Mouse (Mus musculus) large intestine, adult 2 months (tissue): ENCODE data around the gene Emp3. TPM values are rescaled to one million over a fixed set of nuclear protein-coding genes. Genes with fewer than 3 reads are reported as not detected.
A peak's percentile ranks its signal among the peaks of the same experiment; 100 is the strongest.
"Not testable (repeated sequence)": the region's sequence is repeated elsewhere in the genome, so short reads cannot be mapped to it uniquely, and the experiment has no call there.

ENCODE experiments used
- DNase-seq: peaks from one replicate; pipeline ENCODE4 v3.0.0-alpha.2; 2012; ENCODE audit warnings: low read depth, low spot score
- WGBS: fragments of 180-500 bp; shearing (Covaris S2); methylation state at CpG from one replicate; pipeline ENCODE4 v1.1.7; 2018; 5-methylcytosine and 5-hydroxymethylcytosine counted together
- polyA plus RNA-seq: library from polyadenylated mRNA; depleted of rRNA; stranded (reverse); fragments of >200 nt; gene quantifications from 2 replicates; pipeline ENCODE4 v1.2.3, GENCODE M21; 2012; rRNA removed

Gene Emp3
- 66.0 and 74.3 TPM in 2 replicates for polyA plus RNA-seq

DNA sequence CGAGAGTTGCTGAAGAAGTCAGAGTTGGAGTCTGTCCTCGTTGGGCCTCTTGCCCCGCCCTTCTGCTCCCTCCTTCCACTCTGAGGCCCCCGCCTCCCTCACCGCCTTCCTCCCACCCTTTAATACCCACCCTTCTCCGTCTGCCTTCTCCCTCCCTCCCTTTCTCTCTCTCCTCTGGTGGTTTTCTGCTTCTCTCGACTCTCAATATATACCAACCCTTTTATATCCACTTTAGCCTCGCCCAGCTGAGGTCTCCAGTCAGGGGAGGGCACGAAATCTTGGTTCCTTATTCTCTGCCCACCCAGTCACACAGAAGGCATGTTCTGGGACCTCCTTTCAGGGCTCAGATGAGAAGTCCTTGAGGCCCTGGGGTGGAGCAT, at the start of gene Emp3:
Emp3 (minus strand) TSS at position 163 of the 380 bp plus-strand sequence.
- WGBS, result 14% methylated on average over 9 of the region's 9 CpGs
- DNase-seq, result no peak

DNA sequence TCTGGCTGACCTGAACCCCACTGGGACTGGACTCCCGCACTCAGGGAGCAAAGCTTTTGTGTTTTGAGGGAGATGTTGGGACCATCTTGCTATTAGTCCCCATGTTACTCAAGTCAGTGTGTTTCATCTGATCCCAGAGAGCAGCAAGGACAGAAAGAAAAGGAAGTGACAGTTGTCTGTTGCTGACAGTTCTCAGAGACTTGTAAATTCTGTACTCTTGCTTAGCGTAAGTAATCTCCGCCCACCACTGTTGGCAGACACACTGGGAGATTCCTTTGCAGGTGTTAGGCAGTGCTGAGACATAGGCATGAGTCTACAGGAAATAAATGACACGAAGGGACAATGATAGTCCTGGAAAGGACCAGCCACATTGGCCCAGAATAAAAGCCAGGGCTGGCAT, 35.4 kb upstream of the Emp3 start:
- 27% methylated on average over 4 of the region's 4 CpGs for WGBS
- DNase-seq, result no peak

DNA sequence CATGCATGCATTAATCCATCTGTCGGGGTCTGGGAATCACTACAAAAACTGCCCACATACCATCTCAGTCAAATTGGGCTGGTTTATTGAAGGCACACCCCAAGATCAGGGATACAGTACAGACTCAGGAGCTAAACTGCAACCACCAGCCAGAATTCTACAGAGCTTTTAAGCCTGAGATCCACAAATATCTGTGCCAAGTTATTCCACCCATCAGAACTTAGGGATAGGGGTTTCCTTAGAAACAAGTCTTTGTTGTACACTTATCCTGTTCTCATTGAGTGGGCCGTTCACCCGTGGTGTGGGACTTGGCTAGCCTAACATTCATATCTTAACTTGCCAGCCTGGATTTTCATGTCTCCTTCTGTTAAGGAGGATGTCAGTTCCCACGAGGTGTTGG, 27.9 kb upstream of the Emp3 start:
- WGBS, result 78% methylated on average over 4 of the region's 4 CpGs
- no peak for DNase-seq

DNA sequence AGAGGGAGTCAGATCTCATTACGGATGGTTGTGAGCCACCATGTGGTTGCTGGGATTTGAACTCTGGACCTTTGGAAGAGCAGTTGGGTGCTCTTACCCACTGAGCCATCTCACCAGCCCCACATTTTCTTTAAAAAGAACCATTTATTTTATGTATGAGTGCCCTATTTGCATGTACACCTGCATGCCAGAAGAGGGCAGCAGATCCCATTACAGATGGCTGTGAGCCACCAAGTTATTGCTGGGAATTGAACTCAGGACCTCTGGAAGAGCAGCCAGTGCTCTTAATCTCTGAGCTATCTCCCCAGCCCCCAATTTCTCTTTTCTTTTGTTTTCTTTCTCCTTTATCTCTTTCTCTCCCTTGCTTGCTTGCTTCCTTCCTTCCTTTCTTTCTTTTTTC, 22.1 kb upstream of the Emp3 start:
- not testable (repeated sequence) for DNase-seq
- 42% methylated on average over 1 of the region's 1 CpGs for WGBS

DNA sequence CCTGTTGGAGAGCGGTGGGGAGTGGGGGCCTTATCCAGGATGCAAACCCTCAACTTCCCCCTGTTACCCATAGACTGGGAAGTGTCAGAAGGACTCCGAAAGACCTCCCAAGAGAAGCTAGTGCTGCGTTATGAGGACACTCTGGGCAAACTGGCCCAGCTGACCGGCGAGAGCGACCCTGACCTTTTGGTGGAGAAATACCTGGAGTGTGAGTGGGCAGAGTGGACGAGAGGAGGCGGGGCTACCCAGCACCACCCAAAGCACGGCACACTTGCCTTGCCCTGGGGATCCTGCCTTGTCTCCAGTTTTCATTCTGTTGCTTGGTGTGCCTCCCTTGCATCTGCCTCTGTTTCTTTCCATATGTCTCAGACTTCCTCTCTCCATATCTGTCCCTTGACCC, 20.8 kb upstream of the Emp3 start:
- WGBS, result 85% methylated on average over 9 of the region's 9 CpGs
- DNase-seq, result no peak

DNA sequence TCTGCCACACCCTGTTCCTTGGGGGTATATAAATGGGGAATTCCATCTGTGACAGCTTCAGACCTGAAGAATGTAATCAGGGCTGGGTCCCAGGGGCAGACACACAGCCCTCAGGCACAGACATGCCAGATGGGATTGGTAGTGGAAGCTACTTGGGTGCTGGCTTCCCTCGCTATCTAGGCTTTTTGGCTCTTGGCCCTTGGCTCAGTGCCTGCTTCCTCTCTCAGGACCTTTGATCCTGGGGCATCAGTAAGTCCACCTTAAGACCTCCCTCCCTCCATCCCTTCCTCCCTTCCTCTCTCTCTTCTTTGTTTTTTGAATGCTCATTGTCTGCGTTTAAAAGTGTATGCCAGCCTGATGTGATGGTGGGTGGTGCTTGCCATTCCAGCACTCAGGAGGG, 18.6 kb upstream of the Emp3 start:
- 16% methylated on average over 2 of the region's 2 CpGs for WGBS
- DNase-seq, result no peak

DNA sequence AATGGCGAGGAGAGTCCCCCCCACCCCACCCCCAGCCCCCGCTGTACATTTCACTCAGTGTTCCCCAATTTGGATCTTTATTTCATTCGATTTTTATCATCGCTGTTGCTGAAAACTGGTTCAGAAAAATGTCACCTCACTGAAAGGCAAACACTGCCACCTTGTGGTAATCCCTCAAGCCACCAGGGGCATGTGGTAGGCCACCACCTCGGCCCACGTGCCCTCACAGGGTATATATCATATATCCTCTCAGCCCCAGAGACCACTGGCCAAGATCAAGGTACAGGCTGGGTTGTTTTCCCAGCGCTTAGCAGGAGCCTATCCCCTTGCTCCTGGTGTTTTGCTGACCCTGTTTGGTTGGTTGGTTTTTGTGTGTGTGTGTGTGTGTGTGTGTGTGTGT, 13.9 kb upstream of the Emp3 start:
- WGBS, result 14% methylated on average over 7 of the region's 7 CpGs
- DNase-seq, result no peak

DNA sequence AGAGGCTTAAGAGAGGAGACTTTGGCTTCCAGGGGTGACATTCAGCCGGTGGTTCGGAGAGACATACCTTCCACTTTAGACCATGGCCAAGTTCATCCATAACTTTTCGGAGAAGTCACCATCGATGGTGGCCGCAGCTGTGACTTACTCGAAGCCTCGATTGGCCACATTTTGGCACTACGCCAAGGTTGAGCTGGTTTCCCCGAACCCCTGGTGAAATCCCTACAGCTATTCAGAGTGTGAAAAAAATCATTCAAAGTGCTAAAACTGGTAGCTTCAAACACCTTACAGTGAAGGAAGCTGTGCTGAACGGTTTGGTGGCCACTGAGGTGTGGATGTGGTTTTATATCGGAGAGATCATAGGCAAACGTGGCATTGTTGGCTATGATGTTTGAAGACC, 12.6 kb upstream of the Emp3 start:
- not testable (repeated sequence) for DNase-seq
- 80% methylated on average over 12 of the region's 12 CpGs for whole genome bisulfite sequencing

DNA sequence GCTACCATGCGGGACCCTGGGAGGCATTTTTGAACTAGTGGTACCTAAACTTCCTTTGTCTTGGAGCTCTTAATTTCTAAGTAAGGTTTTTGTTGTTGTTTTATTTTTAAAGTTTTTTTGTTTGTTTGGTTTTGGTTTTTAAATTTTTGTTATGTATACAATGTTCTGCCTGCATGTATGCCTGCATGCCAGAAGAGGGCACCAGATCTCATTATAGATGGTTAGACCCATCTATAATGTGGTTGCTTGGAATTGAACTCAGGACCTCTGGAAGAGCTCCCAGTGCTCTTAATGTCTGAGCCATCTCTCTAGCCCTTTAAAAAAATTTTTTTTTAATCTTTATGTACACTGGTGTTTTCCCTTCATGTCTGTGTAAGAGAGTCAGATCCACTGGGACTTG, 8.5 kb upstream of the Emp3 start:
- 95% methylated on average over 1 of the region's 1 CpGs for WGBS
- no peak for DNase-seq

DNA sequence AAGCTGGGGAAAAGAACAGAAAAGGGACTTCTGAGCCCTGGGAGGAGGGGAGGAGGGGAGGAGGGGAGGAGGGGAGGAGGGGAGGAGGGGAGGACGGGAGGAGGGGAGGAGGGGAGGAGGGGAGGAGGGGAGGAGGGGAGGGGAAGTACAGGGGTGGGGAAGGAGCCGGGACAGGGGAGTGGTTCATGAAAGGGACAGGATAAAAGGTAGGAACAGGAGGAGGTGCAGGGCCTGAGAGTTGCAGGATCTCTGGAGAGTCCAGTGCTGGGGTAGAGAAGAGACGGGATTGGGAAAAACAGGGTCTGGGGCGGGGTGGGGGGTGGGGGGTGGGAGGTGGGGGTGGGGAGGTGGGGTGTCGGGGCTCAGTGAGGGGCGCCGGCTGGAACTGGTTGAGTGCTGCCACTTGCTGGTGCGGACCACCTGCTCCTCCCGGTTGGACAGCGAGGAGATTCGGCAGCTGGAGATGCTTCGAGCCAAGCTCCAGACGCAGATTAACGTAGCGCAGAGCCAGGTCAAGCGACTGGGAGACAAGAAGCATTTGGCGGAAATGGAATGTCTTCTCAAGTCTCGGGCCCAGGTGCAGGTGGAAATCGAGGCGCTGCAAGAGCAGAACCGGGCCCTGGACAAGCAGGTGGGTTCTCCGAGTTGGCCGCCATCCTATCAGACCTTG, 7.6 kb upstream of the Emp3 start:
- WGBS, result 67% methylated on average over 20 of the region's 23 CpGs
- no peak for DNase-seq

DNA sequence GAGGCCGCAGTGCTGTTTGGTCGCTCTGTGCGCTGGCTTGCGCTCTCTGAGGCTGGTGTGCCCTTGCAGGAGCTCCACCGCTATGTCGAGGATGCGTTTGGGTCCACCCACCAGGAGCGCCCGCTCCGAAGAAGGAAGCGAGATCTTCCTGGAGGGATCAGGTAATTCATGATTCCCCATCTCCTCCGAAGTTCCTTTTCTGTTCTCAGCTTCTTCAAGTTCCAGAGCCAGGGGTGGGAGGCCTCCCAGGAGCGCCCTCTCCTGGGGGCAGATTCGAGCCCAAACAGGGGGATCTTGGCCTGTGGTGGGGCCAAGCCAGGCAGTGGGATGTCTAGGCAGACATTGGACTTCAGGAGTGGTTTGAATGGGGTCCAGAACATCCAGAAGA, 3.2 kb upstream of the Emp3 start:
- 21% methylated on average over 14 of the region's 14 CpGs for WGBS
- DNase-seq, result no peak

DNA sequence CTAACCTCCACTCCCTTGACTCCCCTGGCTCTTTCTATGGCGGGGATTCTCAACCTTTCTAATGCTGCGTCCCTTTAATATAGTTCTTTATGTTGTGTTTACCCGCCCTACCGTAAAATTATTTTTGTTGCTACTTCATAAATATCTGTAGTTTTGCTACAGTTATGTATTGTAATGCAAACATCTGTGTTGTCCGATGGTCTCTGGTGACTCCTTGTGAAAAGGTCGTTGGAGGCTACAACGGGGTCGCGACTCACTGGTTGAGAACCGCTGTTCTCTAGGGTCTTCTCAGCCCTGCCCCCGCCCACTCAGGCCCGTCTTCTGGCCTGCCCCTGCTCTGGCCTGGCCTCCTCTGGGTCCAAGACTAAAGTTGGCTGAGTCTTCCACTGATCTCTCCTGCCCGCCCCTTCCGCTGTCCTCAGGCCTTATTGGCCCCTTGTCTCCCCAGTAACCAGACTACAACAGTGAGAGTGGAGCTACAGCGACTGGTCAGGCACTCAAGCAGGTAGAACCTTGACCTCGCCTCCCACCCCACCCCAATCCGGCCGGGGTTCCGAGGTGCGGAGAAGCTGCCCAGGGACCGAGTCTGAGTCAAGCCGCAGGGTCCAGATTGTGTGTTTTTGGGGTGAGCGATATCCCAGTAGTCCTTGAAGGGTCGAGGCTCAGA, 2.7 kb upstream of the Emp3 start, which contains the start of gene Ccdc114:
Ccdc114 (plus strand) TSS at position 311 of the 667 bp plus-strand sequence.
- peak; percentile 90 for DNase-seq
- whole genome bisulfite sequencing, result 6% methylated on average over 24 of the region's 24 CpGs

DNA sequence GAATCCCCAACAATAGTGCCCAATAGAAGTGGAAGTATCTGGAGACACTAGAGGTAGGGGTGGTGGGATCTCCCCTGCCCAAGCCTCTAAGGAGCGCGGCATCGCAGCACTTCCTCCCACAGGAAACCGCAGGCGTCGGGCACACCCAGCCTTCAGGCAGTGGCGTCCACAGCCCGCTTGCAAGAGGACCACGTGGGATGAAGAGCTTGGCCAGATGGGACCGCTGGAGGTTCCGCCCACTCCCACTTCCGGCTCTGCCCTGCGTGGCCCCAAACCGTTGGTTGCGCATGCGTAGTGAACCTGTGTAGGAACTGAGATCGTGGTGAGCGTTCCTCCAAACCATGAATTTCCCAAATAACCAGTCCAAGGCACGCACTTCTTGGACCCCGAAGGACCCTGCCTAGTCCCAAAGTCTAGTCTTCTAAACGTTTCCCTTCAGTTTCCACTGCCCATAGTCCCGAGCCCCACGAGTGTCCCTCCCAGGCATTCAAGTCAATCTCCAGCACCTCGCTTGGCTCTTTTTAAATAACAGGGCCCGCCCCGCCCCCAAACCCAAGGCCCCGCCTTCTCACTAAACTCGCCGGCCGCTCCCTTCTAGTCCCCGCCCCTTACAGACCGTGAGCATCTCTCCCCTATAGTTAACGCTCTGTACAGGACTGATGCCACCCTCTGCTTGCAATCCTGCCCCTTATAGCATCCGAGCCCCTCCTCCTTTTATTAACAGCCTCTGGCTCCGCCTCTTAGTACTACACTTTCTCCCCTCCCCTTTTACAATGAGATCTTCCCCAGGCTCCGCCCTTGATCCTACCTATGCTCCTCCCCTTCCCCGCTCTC, 1.9 kb upstream of the Emp3 start:
- DNase-seq, result peak; percentile 94
- WGBS, result under 1% methylated on average over 37 of the region's 37 CpGs

DNA sequence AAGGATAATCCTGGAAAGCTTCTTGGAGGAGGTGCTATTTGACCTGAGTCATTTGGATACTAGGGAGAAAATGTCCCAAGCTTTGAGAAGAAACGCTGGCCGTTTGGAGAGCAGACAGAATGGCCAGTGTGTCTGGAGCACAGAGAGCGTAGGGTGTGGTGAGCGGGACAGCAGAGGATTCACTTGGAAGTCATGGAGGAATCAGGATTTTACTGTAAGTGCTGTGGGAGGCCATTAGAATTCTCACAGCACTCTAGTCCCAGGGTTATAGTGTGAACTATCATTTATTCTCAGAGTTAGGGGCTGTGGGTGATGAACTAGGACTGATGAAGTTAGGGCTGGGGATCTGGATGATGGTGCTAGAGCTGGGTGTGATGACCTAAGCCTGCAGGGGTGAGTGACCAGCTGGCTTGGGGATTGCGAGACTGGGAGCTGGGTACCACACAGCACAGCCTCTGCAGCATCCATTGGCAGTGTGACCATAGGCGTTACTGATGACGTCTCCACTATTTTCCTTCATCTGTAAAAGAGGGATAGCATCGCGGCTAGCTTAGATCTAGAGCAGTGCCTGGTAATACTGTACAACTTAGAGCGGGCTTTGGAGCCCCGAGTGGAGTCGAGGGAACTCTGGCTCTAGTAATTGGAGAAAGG, 871 bp upstream of the Emp3 start:
- no peak for DNase-seq
- 71% methylated on average over 12 of the region's 12 CpGs for WGBS

DNA sequence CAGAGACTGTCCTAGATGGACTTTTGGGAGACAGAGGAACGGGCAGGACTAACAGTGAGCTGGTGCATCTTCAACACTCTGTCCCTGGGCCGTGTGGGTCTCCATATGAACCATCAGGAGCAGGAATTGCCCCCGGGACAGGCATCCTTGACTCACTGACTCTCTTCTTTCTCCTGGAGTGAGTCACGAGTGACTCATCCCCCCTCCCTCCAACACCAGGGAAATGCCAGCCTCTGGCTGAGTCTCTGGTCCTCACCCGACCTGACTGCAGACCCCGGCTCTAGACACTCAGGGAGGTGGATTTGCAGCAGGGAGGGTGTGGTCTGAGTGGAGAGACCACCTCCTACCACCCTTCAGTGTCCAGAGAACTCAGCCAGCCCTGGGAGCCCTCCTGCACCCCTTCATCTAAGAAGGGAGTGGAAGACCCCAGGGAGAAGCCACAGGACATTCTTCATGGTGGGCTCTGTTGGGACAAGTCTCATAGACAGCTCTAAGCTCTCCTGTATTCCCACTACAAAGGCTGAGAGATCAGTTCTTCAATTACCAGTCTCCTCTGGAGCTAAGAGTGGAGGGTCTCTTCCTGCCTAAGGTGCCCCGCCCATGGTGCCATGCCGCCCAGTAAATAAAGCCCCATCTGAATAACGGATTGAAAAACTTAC, 492 bp downstream of the Emp3 start:
- no peak for DNase-seq
- 29% methylated on average over 9 of the region's 9 CpGs for WGBS

DNA sequence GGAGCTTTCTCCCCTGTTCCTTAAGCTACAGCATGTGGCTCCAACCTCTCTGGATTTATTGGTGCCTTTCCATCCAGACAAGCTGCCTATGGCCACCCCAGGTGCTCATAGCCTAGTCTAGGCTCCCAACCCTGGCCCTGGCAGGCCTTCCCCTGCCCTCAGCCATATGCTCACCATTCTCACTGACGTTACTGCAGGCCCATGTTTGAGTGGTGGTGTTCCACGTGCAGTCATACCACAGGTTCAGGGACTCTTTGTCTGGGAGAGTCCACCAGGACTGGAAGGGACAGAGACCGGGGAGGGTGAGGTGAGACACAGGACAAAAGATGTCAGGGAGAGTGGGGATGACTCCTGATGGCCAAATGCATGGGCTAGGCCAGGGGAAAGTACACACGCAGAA, 1.4 kb downstream of the Emp3 start:
- DNase-seq, result no peak
- WGBS, result 60% methylated on average over 4 of the region's 4 CpGs

DNA sequence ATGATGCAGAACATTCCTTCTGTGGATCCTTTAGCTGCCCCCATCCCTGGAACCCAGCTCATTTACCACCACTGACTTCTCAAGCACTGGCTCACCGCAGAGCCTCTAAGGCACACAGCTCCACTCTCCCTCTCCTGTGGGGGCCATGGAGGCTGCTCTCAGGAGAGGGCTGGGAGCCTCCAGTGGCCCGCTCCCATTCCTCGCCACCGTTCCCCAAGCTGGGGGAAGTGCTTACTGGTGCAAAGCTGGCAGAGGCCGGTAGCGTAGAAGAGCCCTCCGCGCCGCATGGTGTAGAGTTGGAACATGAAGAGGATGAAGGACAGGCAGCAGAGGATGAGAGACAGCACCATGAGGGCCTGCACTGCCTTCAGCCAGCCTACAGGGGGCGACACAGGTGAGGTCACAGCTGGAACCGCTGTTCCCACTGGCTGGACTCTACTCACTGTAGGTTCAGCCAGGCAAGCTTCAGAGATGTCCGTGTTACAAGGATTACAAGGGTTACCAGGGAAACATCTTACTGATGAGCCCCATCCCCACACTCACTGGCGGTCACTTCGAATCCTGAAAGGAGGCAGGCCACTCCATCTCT, 2.0 kb downstream of the Emp3 start:
- DNase-seq, result no peak
- 82% methylated on average over 14 of the region's 14 CpGs for WGBS

DNA sequence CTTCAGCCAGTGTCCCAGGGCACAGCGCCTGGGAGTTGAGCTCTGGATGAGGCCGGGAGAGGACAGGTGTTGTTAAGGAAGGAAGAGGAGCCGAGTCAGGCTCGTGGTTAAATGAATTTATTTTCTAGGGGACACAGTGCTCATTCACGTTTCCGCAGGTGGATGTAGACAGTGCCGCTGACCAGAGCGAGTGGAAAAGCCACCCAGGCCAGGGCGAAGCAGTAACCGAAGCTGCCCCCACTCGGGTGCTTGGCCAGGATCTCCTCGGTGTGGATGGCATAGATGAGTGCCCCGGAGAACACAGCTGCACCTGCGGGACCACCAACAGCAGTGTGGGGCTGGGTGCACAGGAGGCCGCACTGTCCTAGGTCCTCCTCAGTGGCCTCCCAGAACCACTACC, 3.3 kb downstream of the Emp3 start:
- DNase-seq, result no peak
- 77% methylated on average over 15 of the region's 15 CpGs for WGBS

DNA sequence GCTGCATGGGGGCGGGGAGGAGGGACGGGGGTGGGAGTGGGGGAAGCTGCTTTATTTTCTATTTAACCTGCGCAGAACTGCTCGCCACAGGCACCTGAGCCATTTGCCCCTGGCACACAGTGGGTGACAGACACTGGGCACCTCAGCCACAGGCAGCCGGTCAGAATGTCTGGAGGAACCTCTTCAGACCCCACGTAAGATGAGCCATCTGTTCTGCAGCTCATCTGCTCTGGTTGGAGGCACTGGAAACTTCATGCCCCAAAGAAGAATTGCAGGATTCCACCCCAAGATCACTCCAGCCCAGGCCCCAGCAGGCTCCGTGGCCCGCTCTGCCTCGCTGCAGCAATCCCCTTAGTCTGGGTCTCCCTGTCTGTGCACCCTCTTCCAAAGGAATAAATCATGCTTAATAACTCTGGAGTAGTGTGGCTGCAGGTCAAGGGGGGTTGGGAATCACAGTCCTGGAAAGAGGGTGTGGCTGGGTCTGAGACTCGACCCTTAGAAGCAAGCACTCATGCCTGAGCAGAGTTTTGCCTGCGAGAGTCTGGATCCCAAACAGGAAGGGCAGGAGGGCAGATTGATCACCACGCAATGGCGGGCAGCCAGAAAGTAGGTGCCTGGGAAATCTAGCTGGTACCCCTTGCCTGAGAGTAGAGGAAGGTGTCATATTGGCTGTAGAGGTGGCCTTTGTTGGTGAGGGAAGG, 4.0 kb downstream of the Emp3 start:
- WGBS, result 19% methylated on average over 13 of the region's 13 CpGs
- no peak for DNase-seq
